Mouse (Mus musculus) forelimb bud, embryonic 11.5 days (tissue): ENCODE data around the gene Slc38a11.

Experiments used
- DNase-seq: peaks from one replicate; pipeline ENCODE4 v3.0.0-alpha.2; 2012; ENCODE audit warnings: low read depth, low spot score

The Slc38a11 gene

GRCm38 (mm10) chr2:65321998-65322754 lies 41.7 kb downstream of the Slc38a11 start:
- DNase-seq = no peak

- no peak for DNase-seq
Measured at GRCm38 (mm10) chr2:65320975-65321374, 42.9 kb downstream of the Slc38a11 start.

- DNase-seq = no peak
Measured at GRCm38 (mm10) chr2:65316721-65317120, 47.1 kb downstream of the Slc38a11 start.

- DNase-seq = no peak
Measured at GRCm38 (mm10) chr2:65311250-65311649, 52.6 kb downstream of the Slc38a11 start.

GRCm38 (mm10) chr2:65296541-65296940 lies 67.3 kb downstream of the Slc38a11 start:
- DNase-seq = no peak

- no peak for DNase-seq
Measured at GRCm38 (mm10) chr2:65294092-65294491, 69.7 kb downstream of the Slc38a11 start.

GRCm38 (mm10) chr2:65293411-65293810 lies 70.4 kb downstream of the Slc38a11 start:
- DNase-seq = no peak

- no peak for DNase-seq
Measured at GRCm38 (mm10) chr2:65289721-65290120, 74.1 kb downstream of the Slc38a11 start.

- no peak for DNase-seq
Measured at GRCm38 (mm10) chr2:65288696-65289095, 75.1 kb downstream of the Slc38a11 start.

- no peak for DNase-seq
Measured at GRCm38 (mm10) chr2:65285380-65285779, 78.5 kb downstream of the Slc38a11 start.

- no peak for DNase-seq
Measured at GRCm38 (mm10) chr2:65282979-65283378, 80.9 kb downstream of the Slc38a11 start.

- no peak for DNase-seq
Measured at GRCm38 (mm10) chr2:65279029-65279690, 84.7 kb downstream of the Slc38a11 start.

- DNase-seq = no peak
Measured at GRCm38 (mm10) chr2:65275443-65276061, 88.3 kb downstream of the Slc38a11 start.

GRCm38 (mm10) chr2:65273910-65274309 lies 89.9 kb downstream of the Slc38a11 start:
- DNase-seq = no peak

- DNase-seq = no peak
Measured at GRCm38 (mm10) chr2:65268731-65269130, 95.1 kb downstream of the Slc38a11 start.

- DNase-seq = peak; percentile 42
Measured at GRCm38 (mm10) chr2:65267834-65268233, 96.0 kb downstream of the Slc38a11 start.

GRCm38 (mm10) chr2:65266576-65267299 lies 97.1 kb downstream of the Slc38a11 start:
- DNase-seq = no peak
